Mouse (Mus musculus) heart, adult 2 months (tissue): ENCODE data around the gene Ak2. TPM values are rescaled to one million over a fixed set of nuclear protein-coding genes. Genes with fewer than 3 reads are reported as not detected.

Source experiments
- DNase-seq, 2 experiments: peaks; one replicate each; pipeline ENCODE4 v3.0.0; 2021
- H3K27ac ChIP-seq: fragments of 200-600 bp; 2 replicates; pipeline ENCODE4 v1.8.1; 2022
- H3K27me3 ChIP-seq: fragments of 200-500 bp; 2 replicates; pipeline ENCODE4 v1.6.1; 2012; ENCODE audit warnings: mild to moderate bottlenecking, low read length, inconsistent platforms, mixed read lengths; ENCODE audit not compliant: control insufficient read depth, insufficient read depth
- H3K36me3 ChIP-seq: fragments of 200-500 bp; 2 replicates; pipeline ENCODE4 v1.6.1; 2012; ENCODE audit warnings: low read length, inconsistent platforms; ENCODE audit not compliant: control insufficient read depth, insufficient read depth
- H3K4me1 ChIP-seq: fragments of 200-500 bp; 2 replicates; pipeline ENCODE4 v1.6.1; 2011; ENCODE audit warnings: low read length; ENCODE audit not compliant: control insufficient read depth, insufficient read depth
- H3K4me3 ChIP-seq: fragments of 200-600 bp; 2 replicates; pipeline ENCODE4 v1.8.1; 2022
- H3K79me2 ChIP-seq: fragments of 200-500 bp; replicated peaks from 2 replicates; pipeline ENCODE4 v1.6.1; 2012; ENCODE audit warnings: mild to moderate bottlenecking, inconsistent platforms, low read length, moderate library complexity, mixed read lengths; ENCODE audit not compliant: control insufficient read depth, insufficient read depth
- H3K9ac ChIP-seq: fragments of 200-500 bp; 2 replicates; pipeline ENCODE4 v1.6.1; 2012; ENCODE audit warnings: low read depth, mild to moderate bottlenecking, control low read depth, inconsistent platforms, low read length, mixed read lengths
- CTCF ChIP-seq: fragments of 200-600 bp; IDR thresholded peaks from 2 replicates; pipeline ENCODE4 v1.8.1; 2022; ENCODE audit warnings: antibody characterized with exemption, mild to moderate bottlenecking, moderate library complexity
- EP300 ChIP-seq: fragments of 200-500 bp; IDR thresholded peaks from 2 replicates; pipeline ENCODE4 v1.6.1; 2011; ENCODE audit warnings: low read depth, low read length, control low read depth; ENCODE audit not compliant: insufficient read depth
- POLR2A ChIP-seq: fragments of 200-500 bp; IDR thresholded peaks from 2 replicates; pipeline ENCODE4 v1.6.1; 2011; ENCODE audit warnings: mild to moderate bottlenecking, low read depth, low read length, control low read depth; ENCODE audit not compliant: insufficient read depth
- WGBS: fragments of 180-500 bp; shearing (Covaris S2); methylation state at CpG from one replicate; pipeline ENCODE4 v1.1.7; 2018; 5-methylcytosine and 5-hydroxymethylcytosine counted together
- intact Hi-C: fragments of 180-260 bp; cut with DNase I; formaldehyde crosslinking; loops from one replicate; pipeline ENCODE4 v1.15.1; 2025
- polyA plus RNA-seq: library from polyadenylated mRNA; depleted of rRNA; stranded (reverse); fragments of >200 nt; gene quantifications from 2 replicates; pipeline ENCODE4 v1.2.3, GENCODE M21; 2012
- total RNA-seq, 2 experiments: library from RNA; stranded (reverse); gene quantifications; 2 replicates each; pipeline ENCODE4 v1.2.3; 2021

The Ak2 gene
- total and polyA plus RNA-seq, 3 experiments = 43.4 to 70.5 (median 63.1) TPM

GRCm38 (mm10) chr4:129048501-129049305, 56.9 kb downstream of the Ak2 start:
- H3K27ac ChIP-seq = no peak overlapping the region
- H3K4me3 ChIP-seq = peak overlapping the region; percentile 66
- intact Hi-C loops = no loop called here
- peak overlapping the region; percentile 39 for H3K9ac ChIP-seq
- TF ChIP-seq CTCF (no peak), POLR2A (no peak)
- no peaks in the 10 kb centered on the region; the same call in 1 of the 2 replicates for H3K27me3 ChIP-seq
- WGBS = 2% methylated on average over 52 of the region's 52 CpGs
- peaks cover 1% of the 10 kb centered on the region; the same call in 1 of the 2 replicates for H3K4me1 ChIP-seq
- peak; percentile 73 to 75 for DNase-seq
- no peaks in the 10 kb centered on the region for H3K79me2 ChIP-seq
- H3K36me3 ChIP-seq = no peaks in the 10 kb centered on the region

GRCm38 (mm10) chr4:129049306-129050011, 57.7 kb downstream of the Ak2 start:
- DNase-seq = no peak
- TF ChIP-seq POLR2A (no peak), CTCF (peak; percentile 18; the same call in 1 of the 2 replicates), EP300 (no peak)
- no peak overlapping the region for H3K27ac ChIP-seq

DNA sequence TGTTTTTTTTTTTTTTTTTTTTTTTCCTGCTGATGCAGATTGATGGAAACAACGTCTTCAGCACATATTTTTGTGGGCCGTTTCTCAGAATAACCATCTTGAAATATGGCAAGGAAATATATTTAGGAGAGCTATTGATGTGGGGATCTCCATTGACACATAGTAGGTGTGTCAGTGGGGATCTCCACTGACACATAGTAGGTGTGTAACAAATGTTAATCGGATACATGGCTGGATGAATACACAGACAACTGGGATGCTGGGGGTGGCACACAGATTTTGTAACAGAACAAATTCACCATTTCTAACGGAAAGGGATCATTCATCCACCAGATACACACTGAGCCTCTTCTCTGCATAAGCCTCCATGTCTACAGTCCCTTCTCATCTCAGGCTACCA, 58.6 kb downstream of the Ak2 start:
- Histone ChIP-seq H3K27me3 (no peaks in the 10 kb centered on the region; the same call in 1 of the 2 replicates), H3K79me2 (no peaks in the 10 kb centered on the region), H3K4me1 (peaks cover 1% of the 10 kb centered on the region; the same call in 1 of the 2 replicates), H3K4me3 (no peak overlapping the region), H3K27ac (no peak overlapping the region), H3K9ac (no peak overlapping the region), H3K36me3 (no peaks in the 10 kb centered on the region)
- TF ChIP-seq EP300 (no peak), CTCF (no peak), POLR2A (no peak)
- no peak for DNase-seq
- intact Hi-C loops = no loop called here
- WGBS = 70% methylated on average over 4 of the region's 4 CpGs

More at GRCm38 (mm10) chr4:129049306-129050011, 57.7 kb downstream of the Ak2 start:
- intact Hi-C loops = no loop called here
- H3K9ac ChIP-seq = peak overlapping the region; percentile 39
- peaks cover 1% of the 10 kb centered on the region; the same call in 1 of the 2 replicates for H3K4me1 ChIP-seq
- WGBS = 7% methylated on average over 23 of the region's 23 CpGs
- peak overlapping the region; percentile 66 for H3K4me3 ChIP-seq
- no peaks in the 10 kb centered on the region; the same call in 1 of the 2 replicates for H3K27me3 ChIP-seq
- no peaks in the 10 kb centered on the region for H3K79me2 ChIP-seq
- H3K36me3 ChIP-seq = no peaks in the 10 kb centered on the region

DNA sequence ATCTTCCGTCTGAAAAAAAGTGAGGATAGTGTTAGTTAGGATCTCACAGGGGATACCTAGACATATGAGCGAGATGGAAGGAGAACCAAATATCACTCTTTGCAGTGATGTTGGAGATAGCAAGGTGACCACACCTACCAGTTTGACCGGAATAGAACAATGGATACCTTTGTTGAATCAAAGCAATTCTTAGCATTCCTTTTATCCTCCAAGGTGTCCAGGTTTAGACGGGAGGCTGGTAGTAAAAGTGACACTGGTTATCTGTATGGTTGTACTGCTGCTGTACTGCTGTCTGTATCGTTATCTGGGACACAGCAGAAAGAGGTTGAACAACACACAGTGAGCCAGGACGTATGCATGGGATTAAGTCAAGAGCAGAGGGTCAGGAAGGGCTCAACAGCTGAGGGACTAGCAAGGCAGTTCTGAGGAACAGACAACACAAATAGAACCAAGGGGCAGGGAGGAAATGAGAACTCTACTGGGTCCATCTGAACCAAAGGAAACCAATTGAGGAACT, 59.2 kb downstream of the Ak2 start:
- TF ChIP-seq POLR2A (no peak), EP300 (no peak), CTCF (no peak)
- Histone ChIP-seq H3K27ac (no peak overlapping the region), H3K79me2 (no peaks in the 10 kb centered on the region), H3K4me3 (no peak overlapping the region), H3K27me3 (no peaks in the 10 kb centered on the region; the same call in 1 of the 2 replicates), H3K4me1 (peaks cover 1% of the 10 kb centered on the region; the same call in 1 of the 2 replicates), H3K36me3 (no peaks in the 10 kb centered on the region), H3K9ac (no peak overlapping the region)
- intact Hi-C loops = no loop called here
- DNase-seq = no peak
- WGBS = 67% methylated on average over 6 of the region's 6 CpGs

DNA sequence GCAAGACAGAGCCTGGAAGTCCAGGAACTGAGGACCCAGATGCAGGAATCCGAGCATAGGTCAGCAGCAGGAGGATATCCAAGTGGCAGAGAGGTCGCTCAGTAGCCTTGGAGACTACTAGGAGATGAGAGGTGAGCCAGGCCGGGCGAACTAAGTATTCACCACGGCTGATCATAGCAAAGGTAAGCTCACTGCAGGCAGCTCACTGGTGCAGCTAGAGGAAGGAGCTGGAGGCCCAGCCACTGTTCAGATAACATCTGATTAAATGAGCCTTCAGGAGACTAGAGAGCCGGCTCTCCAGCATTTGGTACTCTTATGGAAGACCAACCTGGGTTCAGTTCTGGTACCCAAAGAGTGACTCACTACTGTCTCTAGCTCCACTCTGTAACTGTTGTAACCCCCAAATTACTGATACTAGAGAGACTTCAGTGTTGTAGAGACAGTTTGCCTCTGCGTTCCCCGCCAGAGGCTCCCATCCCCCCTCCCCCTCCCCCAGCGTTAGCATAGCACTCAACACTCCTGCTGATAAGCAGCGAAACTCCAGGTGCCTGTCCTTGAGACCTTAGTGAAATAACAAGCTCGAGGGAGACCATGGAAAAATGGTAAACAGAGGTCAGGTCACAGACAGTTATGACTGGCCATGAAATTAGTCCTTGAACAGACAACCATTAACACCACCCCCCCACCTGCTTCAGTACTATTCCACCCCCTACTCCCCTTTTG, 59.9 kb downstream of the Ak2 start:
- Histone ChIP-seq H3K36me3 (no peaks in the 10 kb centered on the region), H3K27ac (no peak overlapping the region), H3K4me3 (no peak overlapping the region), H3K9ac (no peak overlapping the region), H3K4me1 (peaks cover 1% of the 10 kb centered on the region; the same call in 1 of the 2 replicates), H3K79me2 (no peaks in the 10 kb centered on the region), H3K27me3 (no peaks in the 10 kb centered on the region; the same call in 1 of the 2 replicates)
- intact Hi-C loops = loop anchor here (1.0 kb wide), 1 partner anchor 18 kb away; no protein-coding TSS in a partner anchor
- TF ChIP-seq EP300 = no peak
- TF ChIP-seq POLR2A = no peak
- TF ChIP-seq CTCF = no peak
- 38% methylated on average over 11 of the region's 11 CpGs for WGBS
- no peak for DNase-seq
